Mouse (Mus musculus): ENCODE data around the gene Lrif1. TPM values are rescaled to one million over a fixed set of nuclear protein-coding genes. Genes with fewer than 3 reads are reported as not detected.

Lrif1 gene
- polyA plus RNA-seq, 1 experiment from 2014 or later: 13.8 TPM

- WGBS: 82% methylated on average over 1 of the region's 1 CpGs
- no peak overlapping the region for H3K4me2 ChIP-seq (replicated peaks; ENCODE audit: low read depth)
Measured at GRCm38 (mm10) chr3:106771834-106772233, 87.0 kb downstream of the Lrif1 start.

DNA sequence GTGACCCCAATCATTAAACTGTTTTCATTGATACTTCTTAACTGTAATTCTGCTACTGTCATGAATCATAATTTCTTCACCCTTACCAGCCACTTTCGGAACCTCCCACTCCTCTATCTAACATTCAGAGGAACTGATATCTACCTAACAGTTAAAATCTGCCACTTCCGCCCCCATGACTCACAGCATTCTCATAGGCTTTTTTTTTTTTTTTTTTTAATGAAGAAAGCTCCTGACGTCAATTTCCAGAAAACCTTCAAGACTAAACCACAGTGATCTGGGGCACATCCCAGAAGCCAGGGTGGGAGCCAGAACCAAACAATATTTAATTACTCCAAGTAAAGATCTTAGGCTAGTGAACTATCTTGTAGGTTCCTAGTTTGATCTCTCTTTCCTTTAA, 100.3 kb downstream of the Lrif1 start:
- no peak overlapping the region for H3K9ac ChIP-seq (ENCODE audit: low read depth, low read length)

More at GRCm38 (mm10) chr3:106771834-106772233, 87.0 kb downstream of the Lrif1 start:
- H3K4me3 ChIP-seq (ENCODE audit: low read depth, low read length): no peak overlapping the region
- H3K9me3 ChIP-seq (ENCODE audit: control insufficient read depth): no peaks in the 10 kb centered on the region
- H3K27me3 ChIP-seq (replicated peaks; ENCODE audit: control insufficient read depth, insufficient read depth, low read length): no peaks in the 10 kb centered on the region
- no peaks in the 10 kb centered on the region for H3K36me3 ChIP-seq (ENCODE audit: control insufficient read depth, insufficient read depth)
- no peaks in the 10 kb centered on the region for H3K4me1 ChIP-seq (replicated peaks; ENCODE audit: control insufficient read depth, insufficient read depth, low read length)
- TF ChIP-seq CTCF (IDR thresholded peaks at IDR 0.05; ENCODE audit: low read depth): no peak
- no peak for ATAC-seq
- H3K27ac ChIP-seq (ENCODE audit: low read depth, low read length): no peak overlapping the region
- no peak overlapping the region for H3K9ac ChIP-seq (ENCODE audit: low read depth, low read length)

More for the DNA sequence above, 100.3 kb downstream of the Lrif1 start:
- no peak overlapping the region for H3K4me3 ChIP-seq (ENCODE audit: low read depth, low read length)
- H3K27ac ChIP-seq (ENCODE audit: low read depth, low read length): no peak overlapping the region
- TF ChIP-seq CTCF (IDR thresholded peaks at IDR 0.05; ENCODE audit: low read depth): no peak
- no peak overlapping the region for H3K4me2 ChIP-seq (replicated peaks; ENCODE audit: low read depth)
- no peaks in the 10 kb centered on the region for H3K27me3 ChIP-seq (replicated peaks; ENCODE audit: control insufficient read depth, insufficient read depth, low read length)
- ATAC-seq: no peak
- 73% methylated on average over 3 of the region's 3 CpGs for WGBS
- no peaks in the 10 kb centered on the region for H3K4me1 ChIP-seq (replicated peaks; ENCODE audit: control insufficient read depth, insufficient read depth, low read length)
- no peaks in the 10 kb centered on the region for H3K36me3 ChIP-seq (ENCODE audit: control insufficient read depth, insufficient read depth)
- no peaks in the 10 kb centered on the region for H3K9me3 ChIP-seq (ENCODE audit: control insufficient read depth)

Other genes with a start within 250 kb of the Lrif1 start
- 24.0 and 25.4 TPM in 2 replicates for gene Dennd2d, start 202.6 kb upstream of the Lrif1 start, polyA plus RNA-seq (2015; fragmentation: Nextera tagmentation; extraction: Ambion mirVana)
- 122 and 131 TPM in 2 replicates for gene Dram2, start 137.2 kb upstream of the Lrif1 start, polyA plus RNA-seq (2015; fragmentation: Nextera tagmentation; extraction: Ambion mirVana)
- gene Cept1, start 137.2 kb upstream of the Lrif1 start, polyA plus RNA-seq (2015; fragmentation: Nextera tagmentation; extraction: Ambion mirVana): 67.9 and 71.3 TPM in 2 replicates
- gene Cd53, start 105.2 kb downstream of the Lrif1 start, polyA plus RNA-seq (2015; fragmentation: Nextera tagmentation; extraction: Ambion mirVana): 7.5 and 8.0 TPM in 2 replicates
- gene Olfr266, start 141.3 kb downstream of the Lrif1 start, polyA plus RNA-seq (2015; fragmentation: Nextera tagmentation; extraction: Ambion mirVana): not detected in 2 replicates

Measured in intestine, postnatal 0 days (tissue).